Mouse (Mus musculus) spleen, adult 2 months (tissue): Measurements from ENCODE around the gene Upk1a.

Experiments
- CTCF ChIP-seq: fragments of 200-500 bp; IDR thresholded peaks from 2 replicates; pipeline ENCODE4 v1.5.1; 2011; ENCODE audit warnings: mild to moderate bottlenecking, inconsistent platforms; ENCODE audit not compliant: insufficient read depth, insufficient read length, insufficient replicate concordance; ENCODE audit errors: extremely low read depth
- POLR2A ChIP-seq: fragments of 200-500 bp; IDR thresholded peaks from 2 replicates; pipeline ENCODE4 v1.6.1; 2011; ENCODE audit warnings: low read depth, low read length, inconsistent platforms

- TF ChIP-seq CTCF (no peak), POLR2A (no peak)
Observed at GRCm38 (mm10) chr7:30600651-30601050, 12.0 kb downstream of the Upk1a start.
